Mouse (Mus musculus) kidney, postnatal 0 days (tissue): ENCODE data around the gene Pola1. TPM values are rescaled to one million over a fixed set of nuclear protein-coding genes. Genes with fewer than 3 reads are reported as not detected.

Experiments used
- ATAC-seq: fragments of 200-750 bp; cut with Nextera tagmentation; replicated peaks from 2 replicates; pipeline ENCODE4 v1.8.0; 2017; ENCODE audit warnings: low read depth, moderate number of reproducible peaks, moderate TSS enrichment, moderate library complexity; ENCODE audit not compliant: low FRiP score
- DNase-seq: peaks from one replicate; pipeline ENCODE4 v3.0.0-alpha.2; 2016; ENCODE audit warnings: low spot score
- H3K27ac ChIP-seq: fragments of 300-500 bp; sonication (generic); 2 replicates; pipeline ENCODE4 v1.5.1; 2014; ENCODE audit warnings: mild to moderate bottlenecking
- H3K27me3 ChIP-seq: fragments of 300-500 bp; sonication (generic); 2 replicates; pipeline ENCODE4 v1.6.1; 2014; ENCODE audit warnings: low read length, mixed read lengths; ENCODE audit not compliant: insufficient read depth
- H3K36me3 ChIP-seq: fragments of 300-500 bp; sonication (generic); 2 replicates; pipeline ENCODE4 v1.6.1; 2014; ENCODE audit warnings: low read length, mixed read lengths; ENCODE audit not compliant: insufficient read depth
- H3K4me1 ChIP-seq: fragments of 300-500 bp; sonication (generic); replicated peaks from 2 replicates; pipeline ENCODE4 v1.6.1; 2014; ENCODE audit warnings: antibody characterized with exemption, low read length, mixed read lengths; ENCODE audit not compliant: insufficient read depth
- H3K4me2 ChIP-seq: fragments of 300-500 bp; sonication (generic); 2 replicates; pipeline ENCODE4 v1.6.1; 2014; ENCODE audit warnings: mild to moderate bottlenecking, low read length, moderate library complexity, mixed read lengths
- H3K4me3 ChIP-seq: fragments of 300-500 bp; sonication (generic); replicated peaks from 2 replicates; pipeline ENCODE4 v1.5.1; 2014; ENCODE audit warnings: low read depth, low read length
- H3K9ac ChIP-seq: fragments of 300-500 bp; sonication (generic); 2 replicates; pipeline ENCODE4 v1.6.1; 2014; ENCODE audit warnings: low read depth, low read length
- H3K9me3 ChIP-seq: fragments of 300-500 bp; sonication (generic); replicated peaks from 2 replicates; pipeline ENCODE4 v1.6.1; 2016; ENCODE audit warnings: low read length, inconsistent platforms, mixed read lengths
- CTCF ChIP-seq: IDR thresholded peaks from 2 replicates; pipeline ENCODE4 v1.5.1; 2016; ENCODE audit warnings: antibody characterized with exemption, low read depth, mild to moderate bottlenecking, moderate library complexity
- WGBS: fragments of 180-500 bp; shearing (Covaris S2); extraction: QIAGEN DNeasy Blood & Tissue Kit; methylation state at CpG from one replicate; pipeline ENCODE4 v1.1.7; 2014; 5-methylcytosine and 5-hydroxymethylcytosine counted together
- polyA plus RNA-seq: library from polyadenylated mRNA; unstranded; fragments of >200 nt; fragmentation: Nextera tagmentation; extraction: Ambion mirVana; gene quantifications from 2 replicates; pipeline ENCODE4 v1.2.1, GENCODE M21; 2015

Pola1 gene
- polyA plus RNA-seq, 1 experiment from 2014 or later: 7.8 TPM

GRCm38 (mm10) chrX:93663919-93664586 lies 32.1 kb upstream of the Pola1 start:
- Histone ChIP-seq H3K9ac (no peak overlapping the region), H3K9me3 (no peaks in the 10 kb centered on the region), H3K27ac (no peak overlapping the region), H3K4me2 (no peak overlapping the region), H3K36me3 (no peaks in the 10 kb centered on the region), H3K4me3 (no peak overlapping the region), H3K4me1 (no peaks in the 10 kb centered on the region), H3K27me3 (no peaks in the 10 kb centered on the region)
- DNase-seq: no peak
- ATAC-seq: no peak
- no peak for TF ChIP-seq CTCF
- 84% methylated on average over 5 of the region's 5 CpGs for WGBS

GRCm38 (mm10) chrX:93655153-93655552 lies 23.2 kb upstream of the Pola1 start:
- no peak for ATAC-seq
- no peak for DNase-seq
- no peak for TF ChIP-seq CTCF
- Histone ChIP-seq H3K36me3 (no peaks in the 10 kb centered on the region), H3K9ac (no peak overlapping the region), H3K4me1 (no peaks in the 10 kb centered on the region), H3K27ac (no peak overlapping the region), H3K27me3 (no peaks in the 10 kb centered on the region), H3K4me2 (no peak overlapping the region), H3K9me3 (no peaks in the 10 kb centered on the region), H3K4me3 (no peak overlapping the region)
- WGBS: 84% methylated on average over 5 of the region's 5 CpGs

GRCm38 (mm10) chrX:93654218-93655002 lies 22.5 kb upstream of the Pola1 start, which contains the start of gene Pcyt1b:
TSS of gene Pcyt1b (plus strand) at chrX:93654863.
- Histone ChIP-seq H3K4me2 (no peak within 1 kb of the TSS), H3K27ac (no peak within 1 kb of the TSS), H3K36me3 (no peaks in the 10 kb centered on the region), H3K27me3 (no peaks in the 10 kb centered on the region), H3K9ac (no peak within 1 kb of the TSS), H3K4me3 (no peak within 1 kb of the TSS), H3K4me1 (no peaks in the 10 kb centered on the region), H3K9me3 (no peaks in the 10 kb centered on the region)
- DNase-seq (no peak), ATAC-seq (no peak)
- WGBS: 46% methylated on average over 3 of the region's 3 CpGs
- TF ChIP-seq CTCF: no peak

GRCm38 (mm10) chrX:93650738-93651137 lies 18.8 kb upstream of the Pola1 start:
- Histone ChIP-seq H3K27me3 (no peaks in the 10 kb centered on the region), H3K4me3 (no peak overlapping the region), H3K36me3 (no peaks in the 10 kb centered on the region), H3K27ac (no peak overlapping the region), H3K9ac (no peak overlapping the region), H3K9me3 (no peaks in the 10 kb centered on the region), H3K4me2 (no peak overlapping the region), H3K4me1 (no peaks in the 10 kb centered on the region)
- ATAC-seq (no peak), DNase-seq (no peak)
- 86% methylated on average over 2 of the region's 2 CpGs for WGBS
- TF ChIP-seq CTCF: no peak

- no peak for DNase-seq
- TF ChIP-seq CTCF: no peak
- H3K9ac ChIP-seq: no peak overlapping the region
- no peak overlapping the region for H3K4me3 ChIP-seq
- H3K4me1 ChIP-seq: no peaks in the 10 kb centered on the region
- H3K36me3 ChIP-seq: no peaks in the 10 kb centered on the region
- no peaks in the 10 kb centered on the region for H3K9me3 ChIP-seq
- H3K27me3 ChIP-seq: no peaks in the 10 kb centered on the region
- no peak overlapping the region for H3K27ac ChIP-seq
- ATAC-seq: no peak
- H3K4me2 ChIP-seq: no peak overlapping the region
Observed at GRCm38 (mm10) chrX:93644022-93644421, 12.1 kb upstream of the Pola1 start.

GRCm38 (mm10) chrX:93643600-93643999 lies 11.6 kb upstream of the Pola1 start:
- ATAC-seq: no peak
- H3K4me3 ChIP-seq: no peak overlapping the region
- H3K27me3 ChIP-seq: no peaks in the 10 kb centered on the region
- H3K36me3 ChIP-seq: no peaks in the 10 kb centered on the region
- H3K4me2 ChIP-seq: no peak overlapping the region
- DNase-seq: no peak
- no peak overlapping the region for H3K27ac ChIP-seq
- WGBS: 79% methylated on average over 3 of the region's 3 CpGs
- TF ChIP-seq CTCF: no peak
- H3K4me1 ChIP-seq: no peaks in the 10 kb centered on the region
- H3K9ac ChIP-seq: no peak overlapping the region
- H3K9me3 ChIP-seq: no peaks in the 10 kb centered on the region
